38 mouse cellular contexts compared by ENCODE assay signal in the genomic region with DNA sequence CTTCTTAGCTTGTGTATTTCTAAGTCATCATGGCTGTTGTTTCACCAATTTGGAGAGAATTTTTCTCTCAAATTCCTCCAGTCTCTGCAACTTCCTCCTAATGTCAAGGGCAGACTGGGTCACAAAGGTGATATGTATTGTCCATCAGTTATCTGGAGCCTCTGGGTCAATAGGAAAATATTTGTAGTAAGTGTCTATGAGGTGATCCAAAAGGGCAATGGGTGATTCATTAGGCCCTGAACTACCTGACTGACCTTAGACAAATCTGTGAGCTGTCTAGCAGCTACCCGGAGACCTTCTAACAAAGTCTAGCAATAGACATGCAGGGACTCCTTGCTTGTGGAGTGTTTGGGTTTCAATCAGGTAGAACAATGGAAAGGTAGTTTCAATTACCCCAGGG. TPM values are rescaled to one million over a fixed set of nuclear protein-coding genes. Genes with fewer than 3 reads are reported as not detected.
"Had no signal": no experiment of that assay in that cellular context is flagged by ENCODE, and none has a peak within 500 bp of the region (broad histone marks: within the 10 kb centered on the region; RNA-seq: fewer than 3 reads in every experiment).

No protein-coding gene starts in this region.

- ATAC-seq: hindbrain, embryonic 16.5 days; hindbrain, postnatal 0 days; inflammation-experienced regulatory T-cells, adult 6 months; intestine, embryonic 15.5 days; intestine, embryonic 16.5 days; intestine, postnatal 0 days had no signal

- H3K9me3 ChIP-seq: heart, embryonic 12.5 days; heart, embryonic 13.5 days; heart, embryonic 15.5 days; hindbrain, embryonic 10.5 days; hindbrain, embryonic 12.5 days; hindbrain, embryonic 13.5 days; hindbrain, embryonic 15.5 days; intestine, embryonic 15.5 days; kidney, embryonic 15.5 days had no signal

- H3K27me3 ChIP-seq: heart, embryonic 12.5 days; heart, embryonic 13.5 days; heart, embryonic 15.5 days; hindbrain, embryonic 12.5 days; hindbrain, embryonic 13.5 days; hindbrain, embryonic 15.5 days; intestine, embryonic 15.5 days; kidney, embryonic 15.5 days had no signal

- H3K4me2 ChIP-seq: heart, embryonic 11.5 days; heart, embryonic 12.5 days; heart, embryonic 13.5 days; heart, embryonic 15.5 days; hindbrain, embryonic 12.5 days; hindbrain, embryonic 13.5 days; hindbrain, embryonic 14.5 days; hindbrain, embryonic 15.5 days; intestine, embryonic 15.5 days; kidney, embryonic 15.5 days had no signal

- DNase-seq: heart, postnatal 36 days; layer of hippocampus, adult 9-11 months; layer of hippocampus, postnatal 36 days had no signal

- H3K36me3 ChIP-seq: heart, embryonic 12.5 days; heart, embryonic 13.5 days; heart, embryonic 15.5 days; hindbrain, embryonic 10.5 days; hindbrain, embryonic 12.5 days; hindbrain, embryonic 13.5 days; hindbrain, embryonic 15.5 days; intestine, embryonic 15.5 days; kidney, embryonic 15.5 days had no signal

- H3K4me1 ChIP-seq: heart, embryonic 12.5 days; heart, embryonic 15.5 days; hindbrain, embryonic 10.5 days; hindbrain, embryonic 12.5 days; hindbrain, embryonic 13.5 days; hindbrain, embryonic 15.5 days; intestine, embryonic 15.5 days; kidney, embryonic 15.5 days had no signal

- H3K27ac ChIP-seq: heart, embryonic 13.5 days; heart, embryonic 15.5 days; hindbrain, embryonic 10.5 days; hindbrain, embryonic 12.5 days; hindbrain, embryonic 13.5 days; hindbrain, embryonic 14.5 days; hindbrain, embryonic 15.5 days; hindbrain, postnatal 0 days; intestine, embryonic 15.5 days; kidney, embryonic 15.5 days; kidney, postnatal 0 days; layer of hippocampus, adult 2 months had no signal

- H3K9ac ChIP-seq: heart, embryonic 12.5 days; heart, embryonic 13.5 days; heart, embryonic 15.5 days; hindbrain, embryonic 12.5 days; hindbrain, embryonic 13.5 days; hindbrain, embryonic 14.5 days; hindbrain, embryonic 15.5 days; intestine, embryonic 15.5 days; kidney, embryonic 15.5 days had no signal

- H3K4me3 ChIP-seq: heart, embryonic 12.5 days; heart, embryonic 13.5 days; heart, embryonic 15.5 days; hindbrain, embryonic 10.5 days; hindbrain, embryonic 12.5 days; hindbrain, embryonic 13.5 days; hindbrain, embryonic 15.5 days; intestine, embryonic 15.5 days; kidney, embryonic 15.5 days; layer of hippocampus, adult 2 months had no signal

RNA-seq across cellular contexts. Expression of a gene that starts 40.9 kb away (rescaled TPM):
- total RNA-seq: heart, postnatal 10 days; heart, postnatal 14 days; heart, postnatal 25 days; heart, postnatal 36 days; heart, postnatal 4 days; hematopoietic stem cell, adult 5-6 weeks; hindbrain, postnatal 0 days; layer of hippocampus, adult 18-20 months; layer of hippocampus, adult 2 months; layer of hippocampus, adult 8-10 months; layer of hippocampus, postnatal 10 days; layer of hippocampus, postnatal 14 days; layer of hippocampus, postnatal 25 days; layer of hippocampus, postnatal 36 days; left cerebral cortex, adult 18-20 months had no signal
- polyA plus RNA-seq: heart, embryonic 11.5 days; heart, embryonic 12.5 days; heart, embryonic 13.5 days; heart, embryonic 14.5 days; heart, embryonic 15.5 days; heart, embryonic 16.5 days; heart, postnatal 0 days; hindbrain, embryonic 10.5 days; hindbrain, embryonic 11.5 days; hindbrain, embryonic 12.5 days; hindbrain, embryonic 13.5 days; hindbrain, embryonic 14.5 days; hindbrain, embryonic 15.5 days; hindbrain, embryonic 16.5 days; hindbrain, postnatal 0 days; intestine, embryonic 14.5 days; intestine, embryonic 15.5 days; intestine, embryonic 16.5 days; intestine, postnatal 0 days; large intestine, adult 2 months had no signal
